9 mouse cellular contexts compared by ENCODE assay signal in genomic region chr4:152432308-152432707, GRCm38 (mm10). TPM values are rescaled to one million over a fixed set of nuclear protein-coding genes. Genes with fewer than 3 reads are reported as not detected.
DNase-seq lines count a peak whose midpoint lies in the region; ATAC-seq and TF ChIP-seq lines count a peak whose summit lies in the region.
"Had no signal": no experiment of that assay in that cellular context is flagged by ENCODE, and none has a peak within 500 bp of the region (broad histone marks: within the 10 kb centered on the region; RNA-seq: fewer than 3 reads in every experiment).

No protein-coding gene starts in this region.

- no peaks in the 10 kb centered on the region for H3K27me3 ChIP-seq in testis, adult 2 months (ENCODE audit: control insufficient read depth, insufficient read depth, low read length)

- TF ChIP-seq POLR2A in testis, adult 2 months (IDR thresholded peaks at IDR 0.05; ENCODE audit: control insufficient read depth, low read depth, low read length) = no peak

- no peak overlapping the region for H3K27ac ChIP-seq in testis, adult 2 months (ENCODE audit: control insufficient read depth, insufficient read depth, low read depth, low read length)
- H3K27ac ChIP-seq: embryonic facial prominence, embryonic 12.5 days had no signal

- peak; percentile 40 for DNase-seq in heart, postnatal 4 days
- DNase-seq in heart, adult 11 months = no peak
- DNase-seq in testis, postnatal 10 days (ENCODE audit: low spot score) = no peak
- DNase-seq in adrenal gland, postnatal 14 days = peak; percentile 67
- peak; percentile 18 for DNase-seq in kidney, postnatal 14 days

- no peak overlapping the region for H3K4me3 ChIP-seq in testis, adult 2 months (ENCODE audit: control insufficient read depth, low read depth, low read length)
- H3K4me3 ChIP-seq: embryonic facial prominence, embryonic 12.5 days had no signal

- TF ChIP-seq CTCF in testis, adult 2 months (IDR thresholded peaks at IDR 0.05; ENCODE audit: control insufficient read depth, insufficient read depth, insufficient replicate concordance, low read depth, low read length) = peak; percentile 70

- ATAC-seq in megakaryocyte-erythroid progenitor cell, adult 5-6 weeks (replicated peaks; ENCODE audit: low FRiP score, low TSS enrichment, poor library complexity, severe bottlenecking) = 0 out of 2 replicates have a peak, but pooled peaks have one; percentile 29
- ATAC-seq in activated CD4-positive, CD25-positive, alpha-beta regulatory T cell, adult 4 months = no peak

- H3K4me1 ChIP-seq in testis, adult 2 months (ENCODE audit: control insufficient read depth, insufficient read depth, low read length) = no peaks in the 10 kb centered on the region

- H3K36me3 ChIP-seq in testis, adult 2 months (ENCODE audit: control insufficient read depth, insufficient read depth, low read length) = no peaks in the 10 kb centered on the region
- H3K36me3 ChIP-seq: embryonic facial prominence, embryonic 12.5 days had no signal

RNA-seq across cellular contexts. Expression of gene Nphp4, which starts 44.2 kb away (rescaled TPM):
- 1 to 10 TPM; 1.5 to 2.6 TPM for total RNA-seq in heart, postnatal 4 days (2021)
- polyA plus RNA-seq in testis, adult 2 months (2012; rRNA removed) = 15.3 and 17.3 TPM in 2 replicates
- total RNA-seq in adrenal gland, postnatal 14 days (2021) = 3.3 and 3.9 TPM in 2 replicates
- 0.61 TPM in 1 of 2 replicates, not detected in the other for total RNA-seq in megakaryocyte-erythroid progenitor cell, adult 5-6 weeks (2014; fragmentation: Nextera tagmentation)
- total RNA-seq in megakaryocyte-erythroid progenitor cell, adult 5-6 weeks (2017) = 0.19 TPM in 1 of 2 replicates, not detected in the other
- under 1 TPM; 0.17 to 0.20 TPM for polyA plus RNA-seq in activated CD4-positive, CD25-positive, alpha-beta regulatory T cell, adult 4 months (2017; shearing (Covaris generic))

RNA-seq across cellular contexts. Expression of gene Kcnab2, which starts 45.4 kb away (rescaled TPM):
- 1 to 10 TPM; 2.3 to 2.4 TPM for total RNA-seq in heart, postnatal 4 days (2021)
- polyA plus RNA-seq in testis, adult 2 months (2012; rRNA removed) = 16.7 and 18.3 TPM in 2 replicates
- 6.2 and 15.7 TPM in 2 replicates for total RNA-seq in adrenal gland, postnatal 14 days (2021)
- total RNA-seq in megakaryocyte-erythroid progenitor cell, adult 5-6 weeks (2014; fragmentation: Nextera tagmentation) = 42.5 and 57.5 TPM in 2 replicates
- 59.7 and 75.3 TPM in 2 replicates for total RNA-seq in megakaryocyte-erythroid progenitor cell, adult 5-6 weeks (2017)
- polyA plus RNA-seq in activated CD4-positive, CD25-positive, alpha-beta regulatory T cell, adult 4 months (2017; shearing (Covaris generic)) = 100 to 1,000 TPM in 1 of 2 experiments, 10 to 100 TPM in 1; 91.1 to 112 TPM

Comparison
In these comparisons a context has a peak if more than half of its experiments do, and no peak if none do; other contexts are left out.
1. DNase-seq: peak in heart, postnatal 4 days (single experiment), adrenal gland, postnatal 14 days (single experiment) and kidney, postnatal 14 days (single experiment); none in heart, adult 11 months (single experiment) and testis, postnatal 10 days (single experiment).